Mouse (Mus musculus): ENCODE data around the gene Tmem201. TPM values are rescaled to one million over a fixed set of nuclear protein-coding genes. Genes with fewer than 3 reads are reported as not detected.
"Not testable (repeated sequence)": the region's sequence is repeated elsewhere in the genome, so short reads cannot be mapped to it uniquely, and the experiment has no call there.

Gene Tmem201
- polyA plus RNA-seq, 1 experiment from 2014 or later: 51.1 TPM

GRCm38 (mm10) chr4:149772394-149772793 is 34.5 kb upstream of the Tmem201 start:
- no peak overlapping the region for H3K27ac ChIP-seq
- peak overlapping the region; percentile 96 for H3K4me2 ChIP-seq
- no peak overlapping the region for H3K9ac ChIP-seq
- WGBS: 13% methylated on average over 2 of the region's 2 CpGs
- ATAC-seq (replicated peaks): no peak
- peaks cover 8% of the 10 kb centered on the region; the same call in 1 of the 2 replicates for H3K27me3 ChIP-seq (replicated peaks)
- H3K9me3 ChIP-seq: no peaks in the 10 kb centered on the region
- peaks cover 15% of the 10 kb centered on the region for H3K4me1 ChIP-seq
- no peaks in the 10 kb centered on the region for H3K36me3 ChIP-seq (replicated peaks)
- H3K4me3 ChIP-seq: no peak overlapping the region

GRCm38 (mm10) chr4:149765201-149765600 is 27.4 kb upstream of the Tmem201 start:
- H3K9ac ChIP-seq: no peak overlapping the region
- no peaks in the 10 kb centered on the region for H3K9me3 ChIP-seq
- no peaks in the 10 kb centered on the region for H3K36me3 ChIP-seq (replicated peaks)
- no peaks in the 10 kb centered on the region for H3K4me1 ChIP-seq
- H3K27ac ChIP-seq: no peak overlapping the region
- H3K27me3 ChIP-seq (replicated peaks): no peaks in the 10 kb centered on the region
- H3K4me3 ChIP-seq: no peak overlapping the region
- ATAC-seq (replicated peaks): no peak
- H3K4me2 ChIP-seq: no peak overlapping the region
- 95% methylated on average over 5 of the region's 5 CpGs for WGBS

GRCm38 (mm10) chr4:149763335-149763734 is 25.5 kb upstream of the Tmem201 start:
- no peak overlapping the region for H3K9ac ChIP-seq
- no peak overlapping the region for H3K4me2 ChIP-seq
- H3K36me3 ChIP-seq (replicated peaks): 0 out of 2 replicates have a peak, but pooled peaks cover 3% of the 10 kb centered on the region
- no peaks in the 10 kb centered on the region for H3K9me3 ChIP-seq
- H3K4me3 ChIP-seq: no peak overlapping the region
- no peak for ATAC-seq (replicated peaks)
- no peaks in the 10 kb centered on the region for H3K27me3 ChIP-seq (replicated peaks)
- WGBS: 83% methylated on average over 2 of the region's 2 CpGs
- no peaks in the 10 kb centered on the region for H3K4me1 ChIP-seq
- no peak overlapping the region for H3K27ac ChIP-seq

GRCm38 (mm10) chr4:149759517-149759916 is 21.7 kb upstream of the Tmem201 start:
- H3K27ac ChIP-seq: no peak overlapping the region
- no peak overlapping the region for H3K9ac ChIP-seq
- peaks cover 6% of the 10 kb centered on the region; the same call in 1 of the 2 replicates for H3K36me3 ChIP-seq (replicated peaks)
- ATAC-seq (replicated peaks): no peak
- H3K27me3 ChIP-seq (replicated peaks): no peaks in the 10 kb centered on the region
- no peaks in the 10 kb centered on the region for H3K9me3 ChIP-seq
- H3K4me3 ChIP-seq: no peak overlapping the region
- WGBS: 72% methylated on average over 5 of the region's 5 CpGs
- no peak overlapping the region for H3K4me2 ChIP-seq
- no peaks in the 10 kb centered on the region for H3K4me1 ChIP-seq

- no peak for ATAC-seq (replicated peaks)
- H3K9me3 ChIP-seq: no peaks in the 10 kb centered on the region
- no peak overlapping the region for H3K9ac ChIP-seq
- H3K27ac ChIP-seq: no peak overlapping the region
- WGBS: 78% methylated on average over 6 of the region's 6 CpGs
- no peak overlapping the region for H3K4me2 ChIP-seq
- no peak overlapping the region for H3K4me3 ChIP-seq
- H3K36me3 ChIP-seq (replicated peaks): peaks cover 9% of the 10 kb centered on the region; the same call in 1 of the 2 replicates
- 0 out of 2 replicates have a peak, but pooled peaks cover 4% of the 10 kb centered on the region for H3K27me3 ChIP-seq (replicated peaks)
- H3K4me1 ChIP-seq: no peaks in the 10 kb centered on the region
Observed at GRCm38 (mm10) chr4:149758423-149758822, 20.6 kb upstream of the Tmem201 start.

- H3K9me3 ChIP-seq; H3K4me3 ChIP-seq; H3K4me1 ChIP-seq; H3K9ac ChIP-seq; ATAC-seq (replicated peaks); H3K4me2 ChIP-seq; H3K27me3 ChIP-seq (replicated peaks); H3K36me3 ChIP-seq (replicated peaks); H3K27ac ChIP-seq: not testable (repeated sequence)
- WGBS: 88% methylated on average over 7 of the region's 7 CpGs
Observed at GRCm38 (mm10) chr4:149756546-149756945, 18.7 kb upstream of the Tmem201 start.

GRCm38 (mm10) chr4:149752836-149753235 is 15.0 kb upstream of the Tmem201 start:
- no peak for ATAC-seq (replicated peaks)
- H3K4me1 ChIP-seq: peaks cover 3% of the 10 kb centered on the region; the same call in 1 of the 2 replicates
- no peak overlapping the region for H3K4me3 ChIP-seq
- H3K9ac ChIP-seq: no peak overlapping the region
- no peaks in the 10 kb centered on the region for H3K9me3 ChIP-seq
- 32% methylated on average over 3 of the region's 3 CpGs for WGBS
- peaks cover 6% of the 10 kb centered on the region; the same call in 1 of the 2 replicates for H3K36me3 ChIP-seq (replicated peaks)
- H3K27ac ChIP-seq: no peak overlapping the region
- H3K27me3 ChIP-seq (replicated peaks): 0 out of 2 replicates have a peak, but pooled peaks cover 4% of the 10 kb centered on the region
- no peak overlapping the region for H3K4me2 ChIP-seq

GRCm38 (mm10) chr4:149752124-149752799 is 14.4 kb upstream of the Tmem201 start:
- Histone ChIP-seq H3K9me3 (no peaks in the 10 kb centered on the region), H3K27ac (no peak overlapping the region), H3K4me3 (no peak overlapping the region), H3K4me1 (peaks cover 3% of the 10 kb centered on the region; the same call in 1 of the 2 replicates), H3K9ac (no peak overlapping the region), H3K27me3 (replicated peaks) (0 out of 2 replicates have a peak, but pooled peaks cover 4% of the 10 kb centered on the region), H3K36me3 (replicated peaks) (peaks cover 6% of the 10 kb centered on the region; the same call in 1 of the 2 replicates), H3K4me2 (no peak overlapping the region)
- WGBS: 19% methylated on average over 17 of the region's 17 CpGs
- ATAC-seq (replicated peaks): no peak

- Histone ChIP-seq H3K9ac (no peak overlapping the region), H3K27ac (no peak overlapping the region), H3K27me3 (replicated peaks) (0 out of 2 replicates have a peak, but pooled peaks cover 4% of the 10 kb centered on the region), H3K4me2 (no peak overlapping the region), H3K4me3 (no peak overlapping the region), H3K36me3 (replicated peaks) (peaks cover 8% of the 10 kb centered on the region; the same call in 1 of the 2 replicates), H3K9me3 (no peaks in the 10 kb centered on the region), H3K4me1 (peaks cover 3% of the 10 kb centered on the region; the same call in 1 of the 2 replicates)
- ATAC-seq (replicated peaks): no peak
- WGBS: 27% methylated on average over 5 of the region's 5 CpGs
Observed at GRCm38 (mm10) chr4:149750671-149751070, 12.8 kb upstream of the Tmem201 start.

- not testable (repeated sequence) for H3K4me1 ChIP-seq; H3K9ac ChIP-seq; H3K27ac ChIP-seq; H3K36me3 ChIP-seq (replicated peaks); H3K4me3 ChIP-seq; H3K9me3 ChIP-seq; ATAC-seq (replicated peaks); H3K27me3 ChIP-seq (replicated peaks); H3K4me2 ChIP-seq
- WGBS: 92% methylated on average over 3 of the region's 3 CpGs
Observed at GRCm38 (mm10) chr4:149749663-149750015, 11.8 kb upstream of the Tmem201 start.

GRCm38 (mm10) chr4:149749003-149749662 is 11.3 kb upstream of the Tmem201 start:
- Histone ChIP-seq H3K4me2 (no peak overlapping the region), H3K9me3 (no peaks in the 10 kb centered on the region), H3K27me3 (replicated peaks) (0 out of 2 replicates have a peak, but pooled peaks cover 4% of the 10 kb centered on the region), H3K9ac (no peak overlapping the region), H3K4me1 (peaks cover 3% of the 10 kb centered on the region; the same call in 1 of the 2 replicates), H3K4me3 (no peak overlapping the region), H3K36me3 (replicated peaks) (peaks cover 8% of the 10 kb centered on the region; the same call in 1 of the 2 replicates), H3K27ac (no peak overlapping the region)
- no peak for ATAC-seq (replicated peaks)
- WGBS: 86% methylated on average over 18 of the region's 18 CpGs

GRCm38 (mm10) chr4:149744119-149744518 is 6.3 kb upstream of the Tmem201 start:
- no peak overlapping the region for H3K27ac ChIP-seq
- no peaks in the 10 kb centered on the region for H3K4me1 ChIP-seq
- H3K4me3 ChIP-seq: no peak overlapping the region
- no peak overlapping the region for H3K9ac ChIP-seq
- no peak for ATAC-seq (replicated peaks)
- no peaks in the 10 kb centered on the region for H3K9me3 ChIP-seq
- WGBS: 81% methylated on average over 7 of the region's 7 CpGs
- peaks cover 10% of the 10 kb centered on the region; the same call in 1 of the 2 replicates for H3K36me3 ChIP-seq (replicated peaks)
- no peaks in the 10 kb centered on the region for H3K27me3 ChIP-seq (replicated peaks)
- no peak overlapping the region for H3K4me2 ChIP-seq
